Mouse (Mus musculus): ENCODE data around the gene Krt88. TPM values are rescaled to one million over a fixed set of nuclear protein-coding genes. Genes with fewer than 3 reads are reported as not detected.

Gene Krt88
- polyA plus RNA-seq, 1 experiment = not detected

DNA sequence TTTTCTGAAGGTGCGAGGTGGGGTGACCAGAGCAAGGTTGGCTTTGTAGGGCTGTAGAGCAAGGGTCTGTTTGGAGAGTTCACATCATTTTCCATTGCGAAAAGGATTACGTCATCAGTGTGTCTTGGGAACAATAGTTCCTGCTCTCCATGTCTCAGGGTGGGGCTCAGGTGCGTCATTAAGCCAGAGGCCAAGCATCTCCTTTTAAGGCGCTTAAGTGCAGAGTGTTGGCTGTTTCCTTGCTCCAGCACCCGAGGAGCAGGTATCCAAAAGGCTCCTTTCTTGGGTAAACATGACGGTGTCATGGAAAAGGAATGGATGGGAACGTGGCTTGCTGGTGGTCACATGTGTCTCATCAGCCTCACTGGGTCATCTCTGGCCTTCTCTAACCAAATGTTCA is 7.2 kb downstream of the Krt88 start:
- TF ChIP-seq CTCF (IDR thresholded peaks at IDR 0.05; ENCODE audit: extremely low read depth, insufficient read length, insufficient replicate concordance, low read depth, low read length) = no peak
- TF ChIP-seq POLR2A (IDR thresholded peaks at IDR 0.05; ENCODE audit: low read depth, low read length) = no peak
- Histone ChIP-seq H3K4me1 (ENCODE audit: control insufficient read depth, insufficient read depth, insufficient read length, low read length) (peaks cover 2% of the 10 kb centered on the region; the same call in 1 of the 2 replicates), H3K4me3 (ENCODE audit: low read depth, low read length) (no peak overlapping the region), H3K27me3 (ENCODE audit: control insufficient read depth, insufficient read depth, low read length) (no peaks in the 10 kb centered on the region), H3K36me3 (ENCODE audit: control insufficient read depth, insufficient read depth, low read length) (no peaks in the 10 kb centered on the region), H3K27ac (ENCODE audit: insufficient read depth, low read depth, low read length) (no peak overlapping the region)
- WGBS = 54% methylated on average over 8 of the region's 8 CpGs

DNA sequence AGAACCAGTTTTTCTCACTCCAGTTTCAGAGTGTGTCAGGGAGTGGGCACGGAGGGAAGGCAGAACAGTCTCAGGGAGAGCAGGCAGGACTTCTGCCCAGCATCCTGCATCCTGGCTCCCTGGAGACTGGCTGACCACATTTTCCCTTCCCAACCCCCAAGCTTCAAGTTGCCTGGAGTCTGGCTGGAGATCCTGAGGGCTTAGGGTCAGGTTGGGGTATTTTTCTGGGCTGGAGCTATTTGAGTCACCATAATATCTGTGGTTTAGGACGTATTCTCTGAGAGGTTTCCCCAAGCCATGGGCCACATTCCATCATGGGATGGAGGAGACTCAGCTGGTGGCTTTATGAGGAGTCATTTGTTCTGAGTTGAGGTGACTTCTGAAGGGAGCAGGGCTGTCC is 7.7 kb downstream of the Krt88 start:
- Histone ChIP-seq H3K36me3 (ENCODE audit: control insufficient read depth, insufficient read depth, low read length) (no peaks in the 10 kb centered on the region), H3K4me3 (ENCODE audit: low read depth, low read length) (no peak overlapping the region), H3K4me1 (ENCODE audit: control insufficient read depth, insufficient read depth, insufficient read length, low read length) (peaks cover 2% of the 10 kb centered on the region; the same call in 1 of the 2 replicates), H3K27me3 (ENCODE audit: control insufficient read depth, insufficient read depth, low read length) (no peaks in the 10 kb centered on the region), H3K27ac (ENCODE audit: insufficient read depth, low read depth, low read length) (no peak overlapping the region)
- 75% methylated on average over 2 of the region's 2 CpGs for WGBS
- TF ChIP-seq POLR2A (IDR thresholded peaks at IDR 0.05; ENCODE audit: low read depth, low read length) (no peak), CTCF (IDR thresholded peaks at IDR 0.05; ENCODE audit: extremely low read depth, insufficient read length, insufficient replicate concordance, low read depth, low read length) (no peak)

DNA sequence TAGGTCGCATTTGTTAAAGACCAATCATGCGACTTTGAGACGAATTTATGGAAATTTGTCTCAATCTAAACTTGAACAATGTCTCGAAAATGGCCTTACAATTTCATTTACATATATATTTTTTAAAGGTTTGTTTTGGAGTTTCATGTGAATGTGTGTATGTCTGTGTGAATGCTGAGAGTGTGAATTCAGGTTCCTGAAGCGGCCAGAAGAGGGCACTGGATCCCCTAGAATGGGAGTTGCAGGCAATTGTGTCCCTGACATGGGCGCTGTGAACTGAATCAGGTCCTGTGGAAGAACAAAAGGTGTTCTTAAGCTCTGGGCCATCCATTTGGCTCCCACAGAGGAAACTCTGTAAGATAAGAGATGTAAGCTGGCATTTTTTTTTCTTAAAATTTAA is 8.3 kb downstream of the Krt88 start:
- Histone ChIP-seq H3K4me1 (ENCODE audit: control insufficient read depth, insufficient read depth, insufficient read length, low read length) (peaks cover 2% of the 10 kb centered on the region; the same call in 1 of the 2 replicates), H3K4me3 (ENCODE audit: low read depth, low read length) (no peak overlapping the region), H3K36me3 (ENCODE audit: control insufficient read depth, insufficient read depth, low read length) (no peaks in the 10 kb centered on the region), H3K27me3 (ENCODE audit: control insufficient read depth, insufficient read depth, low read length) (no peaks in the 10 kb centered on the region), H3K27ac (ENCODE audit: insufficient read depth, low read depth, low read length) (no peak overlapping the region)
- TF ChIP-seq POLR2A (IDR thresholded peaks at IDR 0.05; ENCODE audit: low read depth, low read length) (no peak), CTCF (IDR thresholded peaks at IDR 0.05; ENCODE audit: extremely low read depth, insufficient read length, insufficient replicate concordance, low read depth, low read length) (no peak)
- 90% methylated on average over 6 of the region's 6 CpGs for WGBS

DNA sequence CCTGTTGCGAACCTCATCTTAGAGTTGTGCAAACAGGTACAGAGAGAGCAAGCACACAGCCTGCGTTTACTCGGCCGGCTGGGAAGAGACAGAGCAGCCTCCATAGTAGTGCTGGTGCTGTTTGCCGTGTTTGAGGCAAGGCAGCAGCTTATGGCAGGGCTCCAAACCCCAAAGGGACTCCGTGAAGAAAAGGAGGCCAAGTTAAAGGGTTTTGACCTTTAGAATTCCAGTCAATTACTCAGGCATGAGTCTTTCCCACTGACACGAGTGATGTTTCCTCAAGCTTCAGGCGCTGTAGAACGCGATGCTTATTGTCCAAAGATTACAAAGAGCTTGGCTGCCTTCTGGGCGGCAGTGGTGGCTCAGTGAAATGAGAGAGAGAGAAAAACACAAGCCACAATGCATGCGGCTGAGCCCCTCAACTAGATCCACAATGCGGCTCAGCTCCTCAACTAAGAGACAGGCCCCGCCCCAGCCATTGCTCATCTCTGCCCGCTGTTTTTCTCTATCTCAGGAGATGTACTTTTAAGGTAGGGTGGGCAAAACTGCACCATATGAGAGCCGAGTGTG is 10.9 kb downstream of the Krt88 start:
- no peak overlapping the region for H3K27ac ChIP-seq (ENCODE audit: insufficient read depth, low read depth, low read length)
- 49% methylated on average over 16 of the region's 16 CpGs for WGBS
- no peaks in the 10 kb centered on the region for H3K4me1 ChIP-seq (ENCODE audit: control insufficient read depth, insufficient read depth, insufficient read length, low read length)
- TF ChIP-seq POLR2A (IDR thresholded peaks at IDR 0.05; ENCODE audit: low read depth, low read length) = no peak
- no peak for TF ChIP-seq CTCF (IDR thresholded peaks at IDR 0.05; ENCODE audit: extremely low read depth, insufficient read length, insufficient replicate concordance, low read depth, low read length)
- no peaks in the 10 kb centered on the region for H3K36me3 ChIP-seq (ENCODE audit: control insufficient read depth, insufficient read depth, low read length)
- no peaks in the 10 kb centered on the region for H3K27me3 ChIP-seq (ENCODE audit: control insufficient read depth, insufficient read depth, low read length)
- H3K4me3 ChIP-seq (ENCODE audit: low read depth, low read length) = no peak overlapping the region

DNA sequence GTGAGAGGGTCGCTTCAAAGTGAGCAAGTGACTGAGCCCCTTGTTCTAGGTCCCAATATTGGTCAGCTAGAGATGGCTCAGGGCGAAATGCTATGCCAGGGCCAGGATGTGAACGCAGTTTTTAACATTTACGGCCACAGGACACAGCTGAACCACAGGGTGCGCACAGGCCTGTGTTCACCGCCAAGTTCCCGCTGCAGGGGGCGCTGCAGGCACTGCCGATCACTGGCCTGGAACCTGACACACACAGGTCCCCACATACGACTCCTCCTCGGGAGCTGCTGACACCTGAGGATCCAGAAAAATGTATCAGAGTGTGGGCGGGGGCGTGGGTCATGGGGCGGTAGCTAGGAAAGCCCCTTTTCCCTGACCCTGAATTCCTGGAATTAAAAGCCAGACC is 11.7 kb downstream of the Krt88 start:
- no peaks in the 10 kb centered on the region for H3K4me1 ChIP-seq (ENCODE audit: control insufficient read depth, insufficient read depth, insufficient read length, low read length)
- no peak overlapping the region for H3K4me3 ChIP-seq (ENCODE audit: low read depth, low read length)
- H3K27ac ChIP-seq (ENCODE audit: insufficient read depth, low read depth, low read length) = no peak overlapping the region
- H3K36me3 ChIP-seq (ENCODE audit: control insufficient read depth, insufficient read depth, low read length) = no peaks in the 10 kb centered on the region
- 81% methylated on average over 14 of the region's 14 CpGs for WGBS
- no peaks in the 10 kb centered on the region for H3K27me3 ChIP-seq (ENCODE audit: control insufficient read depth, insufficient read depth, low read length)
- TF ChIP-seq POLR2A (IDR thresholded peaks at IDR 0.05; ENCODE audit: low read depth, low read length) (no peak), CTCF (IDR thresholded peaks at IDR 0.05; ENCODE audit: extremely low read depth, insufficient read length, insufficient replicate concordance, low read depth, low read length) (no peak)

DNA sequence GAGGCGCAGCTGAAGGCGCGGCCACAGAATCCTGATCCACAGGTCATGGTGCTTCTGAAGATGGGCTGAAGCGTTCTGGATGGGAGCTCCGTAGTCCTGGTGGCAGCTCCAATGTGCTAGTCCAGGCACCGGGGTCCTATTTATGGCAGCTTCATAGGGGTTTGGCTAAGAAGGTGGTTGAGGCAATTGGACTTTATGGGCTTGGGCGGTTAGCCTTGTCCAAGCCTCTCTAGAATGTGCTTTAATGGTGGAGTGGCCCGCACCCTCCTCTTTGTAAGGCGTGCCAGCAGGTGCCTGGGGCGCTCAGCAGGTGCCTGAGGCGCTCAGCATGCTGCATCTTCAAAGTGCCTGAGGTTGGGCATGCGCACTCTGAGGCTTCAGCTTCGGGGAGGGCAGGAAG is 16.1 kb downstream of the Krt88 start, which contains the start of gene Krt81:
Krt81 (minus strand) TSS at position 101 of the 400 bp plus-strand sequence.
- Histone ChIP-seq H3K36me3 (ENCODE audit: control insufficient read depth, insufficient read depth, low read length) (no peaks in the 10 kb centered on the region), H3K4me3 (ENCODE audit: low read depth, low read length) (no peak within 1 kb of the TSS), H3K4me1 (ENCODE audit: control insufficient read depth, insufficient read depth, insufficient read length, low read length) (no peaks in the 10 kb centered on the region), H3K27me3 (ENCODE audit: control insufficient read depth, insufficient read depth, low read length) (no peaks in the 10 kb centered on the region), H3K27ac (ENCODE audit: insufficient read depth, low read depth, low read length) (no peak within 1 kb of the TSS)
- 57% methylated on average over 13 of the region's 13 CpGs for WGBS
- TF ChIP-seq CTCF (IDR thresholded peaks at IDR 0.05; ENCODE audit: extremely low read depth, insufficient read length, insufficient replicate concordance, low read depth, low read length) (no peak), POLR2A (IDR thresholded peaks at IDR 0.05; ENCODE audit: low read depth, low read length) (no peak)

DNA sequence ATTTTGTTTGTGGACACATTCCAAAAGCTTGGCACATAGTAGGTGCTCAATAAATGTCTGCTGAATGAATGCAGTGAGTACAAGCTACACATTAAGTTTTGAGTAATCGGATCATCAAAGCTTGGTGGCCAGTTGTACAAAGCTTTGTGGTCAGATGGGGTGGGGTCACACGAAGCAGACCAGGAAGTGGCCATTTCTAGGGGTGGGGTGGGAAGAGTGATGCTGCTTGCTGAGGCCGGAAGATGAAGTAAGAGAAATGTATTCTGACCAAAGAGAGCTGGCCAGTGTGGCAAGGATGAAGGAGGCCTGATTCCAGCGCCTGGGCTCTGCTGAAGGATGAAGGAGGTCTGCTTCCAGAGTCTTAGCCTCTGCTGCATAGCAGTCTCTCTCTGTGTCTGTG is 21.5 kb downstream of the Krt88 start:
- no peaks in the 10 kb centered on the region for H3K27me3 ChIP-seq (ENCODE audit: control insufficient read depth, insufficient read depth, low read length)
- no peak overlapping the region for H3K27ac ChIP-seq (ENCODE audit: insufficient read depth, low read depth, low read length)
- H3K36me3 ChIP-seq (ENCODE audit: control insufficient read depth, insufficient read depth, low read length) = no peaks in the 10 kb centered on the region
- WGBS = 64% methylated on average over 4 of the region's 4 CpGs
- H3K4me1 ChIP-seq (ENCODE audit: control insufficient read depth, insufficient read depth, insufficient read length, low read length) = no peaks in the 10 kb centered on the region
- H3K4me3 ChIP-seq (ENCODE audit: low read depth, low read length) = no peak overlapping the region
- TF ChIP-seq CTCF (IDR thresholded peaks at IDR 0.05; ENCODE audit: extremely low read depth, insufficient read length, insufficient replicate concordance, low read depth, low read length) (no peak), POLR2A (IDR thresholded peaks at IDR 0.05; ENCODE audit: low read depth, low read length) (no peak)
